Mouse (Mus musculus): ENCODE data around the gene Xpo1.
A peak's percentile ranks its signal among the peaks of the same experiment; 100 is the strongest.
"Not testable (repeated sequence)": the region's sequence is repeated elsewhere in the genome, so short reads cannot be mapped to it uniquely, and the experiment has no call there.

The Xpo1 gene

DNA sequence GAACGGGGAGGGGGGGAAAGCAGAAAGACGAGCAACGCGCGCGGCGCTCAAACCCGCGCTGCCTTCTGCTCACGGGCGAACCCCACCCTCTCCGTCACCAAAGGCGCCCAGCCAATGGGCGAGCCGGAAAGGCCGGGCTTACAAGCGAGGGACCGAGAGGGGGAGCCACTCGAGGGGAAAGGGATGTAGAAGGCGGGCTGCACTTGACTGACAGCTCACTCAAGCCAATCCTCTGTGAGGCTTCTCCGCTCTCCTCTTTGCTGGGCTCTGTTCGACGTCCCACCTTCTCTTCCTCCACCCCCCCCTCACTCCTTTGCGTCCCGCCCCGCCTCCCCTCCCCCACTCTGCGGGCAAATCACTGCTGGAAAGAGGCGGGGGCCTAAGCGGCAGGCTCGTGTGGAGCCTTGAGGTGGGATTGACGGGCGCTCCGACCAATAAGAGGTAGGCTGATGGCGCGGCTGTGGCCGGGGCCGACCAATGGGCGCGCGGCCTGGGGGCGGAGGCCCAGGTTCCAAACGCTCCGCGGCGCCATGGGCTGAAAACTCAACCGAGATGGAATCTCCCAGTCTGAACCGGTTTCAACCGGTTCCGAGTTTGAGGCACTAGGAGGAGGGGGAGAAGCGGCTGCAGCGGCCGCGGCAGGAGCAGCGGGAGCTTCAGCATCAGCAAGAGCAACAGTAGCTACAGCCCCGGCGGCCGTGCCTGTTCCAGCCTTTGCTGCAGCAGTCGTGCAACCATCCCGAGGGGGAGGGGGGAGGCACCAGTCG lies at the start of gene Xpo1:
Gene Xpo1 (plus strand): TSS at position 615 of the 767 bp plus-strand sequence.
- DNase-seq: peak; percentile 100

DNA sequence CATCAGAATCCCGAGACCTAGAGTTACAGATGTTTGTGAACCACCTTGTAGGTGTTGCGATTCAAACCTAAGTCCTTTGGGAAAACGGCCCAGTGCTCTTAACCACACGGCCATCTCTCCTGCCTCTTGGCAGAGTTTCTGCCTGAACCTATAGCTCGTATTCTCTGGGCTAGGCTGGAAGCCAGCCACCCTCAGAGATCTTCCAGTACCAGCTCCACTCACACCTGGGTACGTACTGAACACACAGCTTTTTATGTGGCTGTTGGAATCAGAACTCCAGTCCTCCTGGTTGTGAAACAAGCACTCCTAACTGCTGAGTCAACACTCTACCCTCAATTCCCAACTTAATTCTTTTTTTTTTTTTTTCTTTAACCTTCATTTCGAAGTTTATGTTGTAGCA lies 46.1 kb upstream of the Xpo1 start:
- DNase-seq: no peak

DNA sequence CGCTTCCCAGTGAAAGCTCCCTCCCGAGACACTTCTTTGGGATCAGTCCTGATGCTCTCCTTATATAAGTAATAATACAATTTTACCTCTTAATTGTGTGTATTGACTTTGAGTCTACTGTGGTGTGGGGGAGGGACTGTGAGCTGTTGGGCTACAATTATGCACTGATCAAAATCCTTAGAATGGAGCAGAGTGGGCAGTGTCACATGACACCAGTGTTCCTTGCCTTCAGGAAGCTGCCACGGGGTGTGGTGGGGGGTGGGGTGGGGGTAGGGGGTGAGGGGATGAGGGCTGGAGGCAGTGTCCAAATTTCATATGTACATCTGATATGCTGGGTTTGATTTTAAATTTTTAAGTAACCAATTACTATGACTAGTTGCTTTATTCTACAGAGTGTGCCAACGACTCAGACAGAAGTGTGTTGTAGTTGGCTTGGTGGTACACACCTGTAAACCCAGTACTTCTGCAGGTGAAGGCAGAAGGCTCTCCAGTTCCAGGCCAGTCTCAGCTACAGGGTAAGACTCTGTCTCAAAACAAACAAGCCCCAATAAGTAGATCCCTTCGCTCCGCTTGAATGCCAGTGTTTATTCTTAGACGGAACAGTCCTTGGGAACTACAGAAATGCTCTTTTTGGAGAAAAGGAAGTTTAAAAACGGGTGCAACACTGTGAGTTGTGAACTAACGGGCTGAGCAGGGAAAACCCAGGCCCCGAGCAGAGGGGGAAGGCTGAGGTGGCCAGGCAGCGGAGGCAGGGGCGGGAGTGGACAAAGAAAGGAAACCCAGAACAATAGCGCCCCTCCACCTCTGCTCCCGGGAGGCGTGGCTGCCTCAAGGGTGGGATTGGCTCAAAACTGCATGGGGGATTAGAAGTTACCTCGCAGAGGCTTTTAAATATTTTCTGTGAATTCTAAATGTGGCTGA lies 45.0 kb upstream of the Xpo1 start:
- peak; percentile 70 for DNase-seq

DNA sequence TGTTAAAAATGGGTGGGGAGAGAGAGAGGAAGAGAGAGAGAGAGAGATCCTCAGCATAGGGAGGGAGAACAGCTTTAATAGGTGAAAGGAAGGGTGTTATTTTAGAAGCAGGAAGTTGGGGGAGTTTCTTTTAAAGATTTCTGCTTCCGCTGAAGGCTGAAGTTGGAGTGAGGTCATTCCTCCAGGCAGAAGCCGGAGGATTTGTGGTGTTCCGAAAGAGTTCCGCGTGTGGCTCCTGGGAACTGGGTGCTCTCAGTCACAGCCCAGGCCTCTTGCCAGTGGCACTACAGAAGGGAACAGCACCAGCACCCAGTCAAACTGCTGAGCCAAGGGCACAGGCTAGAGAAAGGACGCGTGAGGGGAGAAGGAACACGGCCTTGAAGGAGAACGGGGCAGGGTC lies 38.4 kb upstream of the Xpo1 start:
- no peak for DNase-seq

DNA sequence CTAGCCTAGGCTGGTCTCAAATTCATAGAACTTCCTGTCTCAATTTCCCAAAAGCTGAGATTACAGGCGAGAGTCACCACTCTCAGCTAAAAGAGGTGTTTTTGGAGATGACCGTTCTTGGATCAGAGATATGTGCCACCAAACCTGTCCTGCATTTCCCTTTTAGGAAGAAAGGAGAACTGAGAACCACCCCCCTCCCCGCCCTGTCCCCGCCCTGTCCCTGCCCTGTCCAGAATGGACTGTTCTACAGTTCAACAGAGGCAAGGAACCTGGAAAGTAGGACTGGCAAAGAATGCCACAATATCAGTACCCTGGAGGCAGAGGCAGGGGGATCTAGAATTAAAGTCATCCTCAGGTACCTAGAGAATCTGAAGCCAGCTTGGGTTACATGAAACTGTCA lies 19.8 kb upstream of the Xpo1 start:
- DNase-seq: no peak

DNA sequence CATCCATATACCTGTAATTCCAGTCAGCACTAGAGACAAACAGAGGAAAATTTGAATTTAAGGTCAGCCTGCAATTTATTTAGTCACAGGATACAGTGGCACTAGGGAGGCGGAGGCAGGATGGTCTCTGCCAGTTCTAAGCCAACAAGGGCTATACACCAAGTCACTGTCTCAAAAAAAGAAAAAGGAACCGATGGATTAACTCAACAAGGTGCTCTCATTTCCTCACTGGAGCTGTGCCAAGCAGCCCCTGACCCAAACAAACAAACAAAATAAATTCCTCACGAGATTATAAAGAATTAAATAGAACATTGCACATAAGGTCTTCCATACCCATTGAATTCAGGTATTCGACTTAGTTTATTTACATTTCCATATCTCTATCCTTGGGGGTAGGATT lies 1.9 kb upstream of the Xpo1 start:
- no peak for DNase-seq

DNA sequence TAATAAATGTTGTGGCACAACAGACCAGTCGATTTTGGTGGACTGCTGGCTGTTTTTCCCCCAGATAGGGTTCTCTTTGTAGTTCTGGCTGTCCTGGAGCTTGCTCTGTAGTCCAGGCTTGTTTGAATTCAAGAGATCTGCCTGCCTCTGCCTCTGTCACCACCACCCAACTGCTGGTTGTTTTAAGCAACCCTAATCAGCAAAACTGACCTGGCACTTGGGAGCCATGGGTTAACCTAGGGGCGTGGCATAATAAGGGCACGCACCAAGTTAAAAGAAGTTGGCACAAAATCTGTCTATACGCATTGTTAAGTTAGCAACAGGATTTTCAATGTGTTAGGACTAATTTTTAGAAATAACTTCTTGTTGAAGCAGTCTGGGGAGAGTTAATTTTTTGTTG lies 1.3 kb upstream of the Xpo1 start:
- no peak for DNase-seq

DNA sequence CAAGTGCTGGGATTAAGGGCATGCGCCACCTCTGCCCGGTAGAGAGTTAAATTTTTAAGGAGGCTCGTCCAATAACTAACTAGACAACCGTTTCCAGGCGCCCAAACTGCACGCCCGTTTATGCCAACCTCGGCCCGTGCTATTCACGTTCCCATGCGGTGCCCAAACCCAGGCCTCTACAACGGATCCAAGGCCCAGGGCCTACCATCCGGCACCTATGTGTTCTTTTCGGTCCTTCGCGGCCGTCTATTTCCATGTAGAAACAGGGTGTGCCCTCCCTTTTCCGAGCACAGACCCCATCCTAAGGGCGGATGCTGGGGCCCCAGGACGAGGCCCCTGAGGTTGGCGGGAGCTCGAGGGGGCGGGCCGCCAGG lies 801 bp upstream of the Xpo1 start:
- DNase-seq: no peak

DNA sequence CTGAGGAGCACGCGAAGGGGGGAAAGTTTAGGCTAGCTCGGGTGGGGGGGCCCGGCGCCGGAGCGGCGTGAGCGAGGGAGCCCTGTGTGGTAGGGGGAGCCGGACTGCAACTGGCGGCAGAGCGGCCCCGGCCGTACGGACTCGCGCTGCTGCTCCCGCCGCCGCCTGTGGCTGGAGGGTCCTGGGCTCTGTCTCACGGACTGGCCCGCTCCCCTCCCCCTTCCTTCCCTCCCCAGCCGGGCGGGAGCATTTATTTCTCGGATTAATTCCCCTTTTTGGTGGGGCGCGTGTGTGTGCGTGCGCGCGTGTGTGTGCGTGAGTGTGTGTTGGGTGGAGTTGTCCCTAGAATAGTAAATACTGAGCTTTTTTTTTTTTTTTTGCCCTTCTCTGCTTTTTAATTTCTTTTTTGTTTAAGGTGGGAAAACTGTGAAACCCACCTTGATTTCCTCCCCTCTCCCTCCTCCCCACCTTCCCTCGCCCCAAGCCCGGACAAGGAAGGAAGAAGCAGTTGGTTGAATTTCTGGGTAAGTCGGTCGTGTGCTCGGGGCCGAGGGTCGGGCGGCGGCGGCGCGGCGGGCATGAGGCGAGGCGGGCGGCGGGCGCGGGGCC lies 457 bp downstream of the Xpo1 start:
- peak; percentile 38 for DNase-seq

DNA sequence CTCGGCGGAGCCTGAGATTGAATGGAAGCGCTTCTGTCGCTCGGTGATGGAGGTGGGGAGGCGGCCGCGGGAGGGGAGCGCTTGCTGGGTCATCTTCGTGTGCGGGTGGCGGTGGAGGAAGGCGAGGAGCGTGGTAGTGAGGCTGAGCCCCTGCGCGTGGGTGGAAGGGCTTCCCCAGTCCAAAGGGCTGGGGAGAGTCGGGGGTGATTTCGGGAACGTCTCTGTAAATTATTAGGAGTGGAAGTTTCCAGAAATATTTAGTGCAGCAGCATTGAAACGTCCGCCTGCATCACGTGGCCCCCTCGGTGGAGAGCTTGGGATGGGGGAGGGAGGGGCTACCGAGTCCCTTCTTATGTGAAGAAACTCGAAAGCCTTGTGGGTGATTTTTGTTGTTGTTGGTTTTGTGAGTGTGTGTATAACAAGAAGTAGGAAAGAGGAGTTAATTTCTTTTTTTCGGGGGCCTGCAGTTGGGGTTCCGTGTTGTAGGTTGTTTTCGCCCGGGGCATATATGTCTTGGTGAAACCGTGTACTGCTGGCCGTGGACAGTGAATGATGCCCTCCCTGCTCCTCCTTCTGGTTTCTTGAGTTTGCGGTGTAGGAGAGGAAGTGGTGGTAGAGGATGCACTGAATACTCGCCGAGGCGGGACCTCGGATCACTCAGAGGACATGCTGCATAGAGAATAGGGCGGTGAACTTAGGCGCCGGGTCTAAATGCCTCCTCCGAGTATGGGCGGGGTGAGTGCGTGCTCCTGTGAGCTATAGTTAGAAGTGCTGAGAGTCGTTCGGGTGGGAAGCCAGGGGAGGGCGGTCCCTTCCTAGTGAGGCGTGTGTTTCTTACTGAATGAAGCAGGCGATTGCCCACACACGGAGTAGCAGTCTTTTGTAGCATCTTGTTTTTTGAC lies 1.2 kb downstream of the Xpo1 start:
- peak; percentile 74 for DNase-seq

DNA sequence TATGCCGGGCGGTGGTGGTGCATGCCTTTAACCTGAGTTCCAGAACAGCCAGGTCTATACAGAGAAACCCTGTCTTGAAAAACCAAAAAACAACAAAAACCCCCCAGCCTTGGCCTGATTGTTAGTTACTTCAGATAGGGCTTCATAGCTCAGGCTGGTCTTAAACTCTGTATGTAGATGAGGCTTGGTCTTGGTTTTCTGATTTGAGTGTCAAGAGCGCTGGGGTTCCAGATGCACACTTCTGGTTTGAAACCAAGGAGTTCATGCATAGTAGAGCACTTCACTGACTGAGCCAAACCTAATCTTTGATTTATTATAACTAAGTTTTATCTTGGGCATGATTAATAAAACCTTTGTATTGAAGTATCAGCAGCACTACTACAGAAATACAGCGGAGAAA lies 3.2 kb downstream of the Xpo1 start:
- no peak for DNase-seq

DNA sequence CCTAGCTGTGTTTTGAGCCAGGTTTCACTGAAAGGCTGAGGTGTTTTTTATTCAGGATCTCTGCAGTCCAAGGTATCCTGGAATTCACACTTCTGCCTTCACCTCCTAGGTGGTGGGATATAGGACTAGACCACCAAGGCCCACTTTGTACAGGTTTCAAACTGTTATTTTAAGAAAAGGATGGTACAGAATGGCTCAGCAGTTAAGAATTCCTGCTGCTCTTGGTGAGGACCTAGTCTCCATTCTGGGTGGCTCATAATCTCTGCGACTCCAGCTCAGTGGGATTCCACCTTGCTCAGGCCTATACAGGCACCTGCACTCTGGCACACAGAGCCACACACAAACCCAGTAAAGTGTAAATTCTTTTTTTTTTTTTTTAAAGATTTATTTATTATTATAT lies 3.6 kb downstream of the Xpo1 start:
- no peak for DNase-seq

DNA sequence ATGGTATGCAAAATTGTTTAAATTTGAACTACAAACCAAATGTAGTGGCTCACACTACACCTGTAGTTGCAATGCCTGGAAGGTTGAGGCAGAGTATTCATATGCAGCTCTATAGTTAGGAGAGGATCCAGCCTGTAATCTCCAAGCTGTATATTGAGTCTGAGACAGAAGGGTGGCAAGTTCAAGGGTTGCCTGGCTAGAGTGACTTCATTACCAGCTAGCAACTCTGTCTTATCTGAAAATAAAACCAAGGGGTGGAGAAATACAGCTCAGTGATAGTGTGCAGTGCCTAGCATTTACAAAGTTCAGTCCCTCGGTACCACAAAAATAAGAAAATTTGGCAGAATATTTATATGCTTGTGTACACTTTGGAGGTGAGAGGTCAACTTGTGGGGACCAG lies 4.3 kb downstream of the Xpo1 start:
- no peak for DNase-seq

DNA sequence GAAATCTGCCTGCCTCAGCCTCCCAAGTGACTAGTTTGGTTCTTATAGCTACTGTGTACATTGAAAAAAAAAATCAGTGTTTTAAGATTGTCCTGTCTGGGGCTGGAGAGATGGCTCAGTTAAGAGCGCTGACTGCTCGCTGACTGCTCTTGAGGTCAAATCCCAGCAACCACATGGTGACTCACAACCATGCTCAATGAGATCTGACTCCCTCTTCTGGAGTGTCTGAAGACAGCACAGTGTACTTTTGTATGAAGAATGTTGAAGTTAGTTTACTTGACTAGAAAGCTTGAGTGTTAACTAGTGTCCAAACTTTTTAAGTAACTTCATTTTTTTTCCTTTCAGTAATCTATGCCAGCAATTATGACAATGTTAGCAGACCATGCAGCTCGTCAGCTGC lies 5.6 kb downstream of the Xpo1 start:
- peak; percentile 20 for DNase-seq

DNA sequence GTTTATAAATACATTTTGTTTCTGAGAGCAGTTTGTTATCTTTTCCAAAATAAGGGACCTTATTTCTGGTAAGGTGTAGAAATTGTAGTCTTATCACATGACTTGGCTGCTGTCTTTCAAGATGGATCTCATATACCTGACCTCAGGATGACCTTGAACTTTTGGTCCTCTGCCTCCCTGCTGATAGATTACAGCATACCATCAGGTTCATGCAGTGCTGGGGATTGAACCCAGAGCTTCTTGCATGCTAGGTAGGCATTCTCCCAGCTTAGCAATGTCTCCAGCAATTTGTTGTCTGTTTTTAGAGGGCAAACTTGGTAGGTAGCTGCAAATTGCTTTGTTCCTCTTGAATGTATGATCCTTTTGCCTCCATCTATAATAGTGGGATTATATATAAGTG lies 9.1 kb downstream of the Xpo1 start:
- no peak for DNase-seq

DNA sequence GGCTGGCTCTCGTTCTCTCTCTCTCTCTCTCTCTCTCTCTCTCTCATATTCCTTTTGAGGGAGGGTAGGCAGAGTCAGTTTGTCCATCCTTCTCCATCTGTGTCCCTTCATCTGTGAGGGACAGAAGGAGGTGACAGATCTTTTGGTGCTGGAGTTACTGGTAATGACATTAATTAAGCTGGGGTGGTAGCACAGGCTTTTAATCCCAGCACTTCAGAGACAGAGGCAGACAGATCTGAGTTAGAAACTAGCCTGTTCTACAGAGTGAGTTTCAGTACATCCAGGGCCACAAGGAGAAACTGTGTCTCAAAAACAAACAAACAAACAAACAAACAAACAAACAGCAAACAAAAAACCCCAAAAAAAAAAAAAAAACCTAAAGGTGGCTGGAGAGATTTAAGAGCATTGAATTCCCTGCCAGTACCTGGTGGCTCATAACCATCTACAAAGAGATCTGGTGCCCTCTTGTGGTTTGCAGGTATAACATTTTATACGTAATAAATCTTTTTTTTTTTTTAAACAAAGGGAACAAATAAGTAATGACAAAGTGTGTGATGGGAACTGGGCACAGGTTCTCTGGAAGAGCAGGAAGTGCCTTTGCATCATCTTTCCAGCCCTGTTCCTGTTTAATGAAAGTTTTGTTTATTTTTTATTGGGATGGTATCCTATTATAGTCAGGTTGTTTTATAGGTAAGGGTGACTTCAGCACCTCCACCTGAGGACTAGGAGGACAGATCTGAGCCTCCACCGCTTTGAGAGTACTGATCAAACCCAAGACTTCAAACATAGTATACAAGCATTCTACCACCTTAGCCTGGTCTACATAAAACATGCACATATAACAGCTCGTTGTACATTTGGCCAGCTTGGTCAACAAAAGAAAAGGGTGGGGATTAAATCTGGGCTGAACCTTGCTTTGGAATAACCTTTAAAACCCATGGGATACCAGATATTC lies 16.2 kb downstream of the Xpo1 start:
- peak; percentile 67 for DNase-seq

DNA sequence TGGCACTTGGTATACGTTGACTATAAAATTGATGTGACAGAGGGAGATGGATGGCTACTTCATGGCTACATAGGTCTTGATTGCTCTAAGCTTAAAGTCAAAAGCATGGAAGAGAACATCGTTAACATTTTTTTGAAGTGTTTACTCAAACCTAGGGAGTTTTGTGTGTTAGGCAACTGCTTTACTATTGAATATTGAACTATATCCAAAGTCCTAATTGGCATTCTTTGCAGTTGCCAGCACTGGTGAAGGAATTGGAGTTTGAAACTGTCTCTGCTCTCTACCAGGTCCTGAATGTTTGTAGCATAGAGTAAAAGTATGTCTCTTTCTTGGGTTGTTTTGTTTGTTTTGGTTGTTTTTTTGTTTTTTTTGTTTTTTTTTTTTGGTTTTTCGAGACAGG lies 19.9 kb downstream of the Xpo1 start:
- no peak for DNase-seq

DNA sequence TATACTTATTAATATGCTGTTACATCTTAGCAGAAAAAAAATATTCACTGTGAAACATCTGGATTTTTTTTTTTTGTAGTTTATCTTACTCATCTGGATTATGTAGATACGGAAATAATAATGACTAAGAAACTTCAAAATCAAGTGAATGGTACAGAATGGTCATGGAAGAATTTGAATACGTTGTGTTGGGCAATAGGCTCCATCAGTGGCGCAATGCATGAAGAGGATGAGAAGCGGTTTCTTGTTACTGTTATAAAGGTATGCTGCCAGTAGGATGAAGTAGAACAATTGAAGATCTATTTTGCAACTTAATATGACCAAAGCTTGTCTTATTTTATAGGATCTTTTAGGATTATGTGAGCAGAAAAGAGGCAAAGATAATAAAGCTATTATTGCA lies 28.6 kb downstream of the Xpo1 start:
- DNase-seq: no peak

DNA sequence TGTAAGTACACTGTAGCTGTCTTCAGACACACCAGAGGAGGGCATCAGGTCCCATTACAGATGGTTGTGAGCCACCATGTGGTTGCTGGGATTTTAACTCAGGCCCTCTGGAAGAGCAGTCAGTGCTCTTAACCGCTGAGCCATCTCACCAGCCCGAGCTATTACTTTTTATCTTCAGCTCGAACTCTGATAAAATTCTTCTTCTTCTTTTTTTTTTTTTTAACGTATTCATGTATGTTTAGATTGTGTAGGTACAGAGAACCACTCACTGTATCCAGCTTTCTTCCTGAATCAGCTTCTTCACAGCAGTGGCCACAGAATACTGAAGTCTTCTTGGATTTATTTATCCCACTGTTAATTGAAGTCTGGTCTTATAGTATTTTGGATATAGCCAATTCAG lies 33.0 kb downstream of the Xpo1 start:
- DNase-seq: not testable (repeated sequence)

DNA sequence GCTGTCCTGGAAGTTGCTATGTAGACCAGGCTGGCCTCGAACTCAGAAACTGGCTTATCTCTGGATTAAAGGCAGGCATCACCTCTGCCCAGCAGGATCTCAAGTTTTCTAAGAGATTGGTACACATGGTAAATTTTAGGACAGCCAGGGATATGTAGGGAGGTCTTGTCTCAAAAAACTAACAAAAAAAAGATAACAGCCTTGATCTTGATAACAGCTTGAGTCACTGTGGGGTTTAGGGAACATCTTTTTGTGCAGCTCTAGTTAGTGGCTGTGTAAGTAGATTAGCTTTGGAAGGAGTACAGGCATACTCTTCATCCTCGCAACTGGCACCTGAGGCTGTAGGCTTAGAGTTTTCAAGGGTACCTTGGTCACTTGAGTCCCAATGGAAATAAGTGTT lies 41.5 kb downstream of the Xpo1 start:
- DNase-seq: no peak

DNA sequence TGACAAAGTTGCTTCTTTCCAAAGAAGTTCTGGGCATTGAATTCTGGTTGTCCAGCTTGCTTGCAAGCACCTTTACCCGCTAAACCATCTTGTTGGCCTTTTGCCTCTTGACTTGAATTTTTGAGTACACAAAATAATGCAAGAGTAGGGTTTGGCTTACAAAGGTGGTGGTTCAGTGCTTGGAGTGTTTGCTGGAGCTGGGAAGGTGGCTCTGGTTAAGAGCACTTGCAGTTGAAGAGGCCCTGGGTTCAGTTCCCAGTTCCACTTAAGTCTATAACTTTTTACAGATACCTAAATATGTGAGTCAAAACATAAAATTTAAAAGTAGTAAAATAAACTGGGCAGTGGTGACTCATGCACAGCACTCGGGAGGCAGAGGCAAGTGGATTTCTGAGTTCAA lies 42.5 kb downstream of the Xpo1 start:
- no peak for DNase-seq

DNA sequence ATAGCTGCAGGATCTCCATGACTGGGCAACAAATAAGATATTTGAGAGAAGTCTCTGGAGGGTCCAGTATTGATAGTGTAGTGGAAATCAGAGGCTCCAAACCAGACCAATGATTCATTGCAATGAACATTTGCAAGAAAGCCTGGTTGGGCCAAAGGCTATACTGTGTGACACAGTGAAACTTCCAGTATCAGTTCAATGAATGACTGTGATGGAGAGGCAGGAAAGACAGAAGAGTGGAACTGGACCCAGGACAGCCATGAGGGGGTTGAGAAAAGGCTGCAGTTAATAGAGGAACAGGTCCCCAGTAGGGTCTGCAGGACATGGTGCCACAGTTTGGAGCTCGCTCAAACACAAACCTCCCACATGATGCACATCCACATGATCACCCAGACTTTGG lies 44.1 kb downstream of the Xpo1 start:
- no peak for DNase-seq
